Mouse (Mus musculus) heart, adult 2 months (tissue): ENCODE measurements around the gene Cln6. TPM values are rescaled to one million over a fixed set of nuclear protein-coding genes. Genes with fewer than 3 reads are reported as not detected.
"Not testable (repeated sequence)": the region's sequence is repeated elsewhere in the genome, so short reads cannot be mapped to it uniquely, and the experiment has no call there.

ENCODE experiments used
- DNase-seq, 2 experiments: peaks; one replicate each; pipeline ENCODE4 v3.0.0; 2021
- H3K27ac ChIP-seq: fragments of 200-600 bp; 2 replicates; pipeline ENCODE4 v1.8.1; 2022
- H3K27me3 ChIP-seq: fragments of 200-500 bp; 2 replicates; pipeline ENCODE4 v1.6.1; 2012; ENCODE audit warnings: mild to moderate bottlenecking, low read length, inconsistent platforms, mixed read lengths; ENCODE audit not compliant: control insufficient read depth, insufficient read depth
- H3K36me3 ChIP-seq: fragments of 200-500 bp; 2 replicates; pipeline ENCODE4 v1.6.1; 2012; ENCODE audit warnings: low read length, inconsistent platforms; ENCODE audit not compliant: control insufficient read depth, insufficient read depth
- H3K4me1 ChIP-seq: fragments of 200-500 bp; 2 replicates; pipeline ENCODE4 v1.6.1; 2011; ENCODE audit warnings: low read length; ENCODE audit not compliant: control insufficient read depth, insufficient read depth
- H3K4me3 ChIP-seq: fragments of 200-600 bp; 2 replicates; pipeline ENCODE4 v1.8.1; 2022
- H3K79me2 ChIP-seq: fragments of 200-500 bp; replicated peaks from 2 replicates; pipeline ENCODE4 v1.6.1; 2012; ENCODE audit warnings: mild to moderate bottlenecking, inconsistent platforms, low read length, moderate library complexity, mixed read lengths; ENCODE audit not compliant: control insufficient read depth, insufficient read depth
- H3K9ac ChIP-seq: fragments of 200-500 bp; 2 replicates; pipeline ENCODE4 v1.6.1; 2012; ENCODE audit warnings: low read depth, mild to moderate bottlenecking, control low read depth, inconsistent platforms, low read length, mixed read lengths
- CTCF ChIP-seq: fragments of 200-600 bp; IDR thresholded peaks from 2 replicates; pipeline ENCODE4 v1.8.1; 2022; ENCODE audit warnings: antibody characterized with exemption, mild to moderate bottlenecking, moderate library complexity
- EP300 ChIP-seq: fragments of 200-500 bp; IDR thresholded peaks from 2 replicates; pipeline ENCODE4 v1.6.1; 2011; ENCODE audit warnings: low read depth, low read length, control low read depth; ENCODE audit not compliant: insufficient read depth
- POLR2A ChIP-seq: fragments of 200-500 bp; IDR thresholded peaks from 2 replicates; pipeline ENCODE4 v1.6.1; 2011; ENCODE audit warnings: mild to moderate bottlenecking, low read depth, low read length, control low read depth; ENCODE audit not compliant: insufficient read depth
- WGBS: fragments of 180-500 bp; shearing (Covaris S2); methylation state at CpG from one replicate; pipeline ENCODE4 v1.1.7; 2018; 5-methylcytosine and 5-hydroxymethylcytosine counted together
- intact Hi-C: fragments of 180-260 bp; cut with DNase I; formaldehyde crosslinking; loops from one replicate; pipeline ENCODE4 v1.15.1; 2025
- polyA plus RNA-seq: library from polyadenylated mRNA; depleted of rRNA; stranded (reverse); fragments of >200 nt; gene quantifications from 2 replicates; pipeline ENCODE4 v1.2.3, GENCODE M21; 2012
- total RNA-seq, 2 experiments: library from RNA; stranded (reverse); gene quantifications; 2 replicates each; pipeline ENCODE4 v1.2.3; 2021

Cln6 gene
- total and polyA plus RNA-seq, 3 experiments: 18.3 to 36.6 (median 26.0) TPM

GRCm38 (mm10) chr9:62817828-62818614 is 20.6 kb upstream of the Cln6 start:
- Histone ChIP-seq H3K27me3 (no peaks in the 10 kb centered on the region), H3K4me3 (no peak overlapping the region), H3K36me3 (no peaks in the 10 kb centered on the region), H3K4me1 (peaks cover 3% of the 10 kb centered on the region; the same call in 1 of the 2 replicates), H3K79me2 (no peaks in the 10 kb centered on the region), H3K27ac (no peak overlapping the region; the same call in 1 of the 2 replicates), H3K9ac (no peak overlapping the region)
- TF ChIP-seq EP300: no peak
- no peak for TF ChIP-seq POLR2A
- TF ChIP-seq CTCF: no peak
- intact Hi-C loops: no loop called here
- DNase-seq: peak in 1 of 2 experiments; percentile 20
- 61% methylated on average over 4 of the region's 4 CpGs for WGBS

- H3K9ac ChIP-seq: no peak overlapping the region
- peaks cover 3% of the 10 kb centered on the region; the same call in 1 of the 2 replicates for H3K4me1 ChIP-seq
- H3K27ac ChIP-seq: no peak overlapping the region
- no peak overlapping the region for H3K4me3 ChIP-seq
- intact Hi-C loops: no loop called here
- WGBS: 63% methylated on average over 3 of the region's 3 CpGs
- TF ChIP-seq CTCF: no peak
- no peak for TF ChIP-seq EP300
- TF ChIP-seq POLR2A: no peak
- DNase-seq: no peak
- no peaks in the 10 kb centered on the region for H3K36me3 ChIP-seq
- no peaks in the 10 kb centered on the region for H3K79me2 ChIP-seq
- H3K27me3 ChIP-seq: no peaks in the 10 kb centered on the region
These were observed 19.1 kb upstream of the Cln6 start for GRCm38 (mm10) chr9:62819494-62819893.

GRCm38 (mm10) chr9:62819910-62820309 is 18.7 kb upstream of the Cln6 start:
- H3K9ac ChIP-seq, H3K27me3 ChIP-seq, DNase-seq, H3K79me2 ChIP-seq, H3K4me1 ChIP-seq, intact Hi-C loops, H3K36me3 ChIP-seq, H3K27ac ChIP-seq, H3K4me3 ChIP-seq: not testable (repeated sequence)
- WGBS: 82% methylated on average over 6 of the region's 6 CpGs

- Histone ChIP-seq H3K4me1 (peaks cover 3% of the 10 kb centered on the region; the same call in 1 of the 2 replicates), H3K79me2 (no peaks in the 10 kb centered on the region), H3K9ac (no peak overlapping the region), H3K27ac (no peak overlapping the region), H3K4me3 (no peak overlapping the region), H3K27me3 (no peaks in the 10 kb centered on the region), H3K36me3 (no peaks in the 10 kb centered on the region)
- DNase-seq: no peak
- WGBS: 88% methylated on average over 6 of the region's 6 CpGs
- intact Hi-C loops: no loop called here
- TF ChIP-seq EP300: no peak
- no peak for TF ChIP-seq CTCF
- TF ChIP-seq POLR2A: no peak
These were observed 17.8 kb upstream of the Cln6 start for GRCm38 (mm10) chr9:62820829-62821228.

- DNase-seq: no peak
- H3K79me2 ChIP-seq: no peaks in the 10 kb centered on the region
- H3K27ac ChIP-seq: no peak overlapping the region
- H3K4me3 ChIP-seq: no peak overlapping the region
- no peak for TF ChIP-seq EP300
- no peak for TF ChIP-seq POLR2A
- no peak for TF ChIP-seq CTCF
- no peak overlapping the region for H3K9ac ChIP-seq
- intact Hi-C loops: no loop called here
- WGBS: 96% methylated on average over 7 of the region's 7 CpGs
- no peaks in the 10 kb centered on the region for H3K27me3 ChIP-seq
- no peaks in the 10 kb centered on the region for H3K36me3 ChIP-seq
- H3K4me1 ChIP-seq: peaks cover 3% of the 10 kb centered on the region; the same call in 1 of the 2 replicates
These were observed 16.8 kb upstream of the Cln6 start for GRCm38 (mm10) chr9:62821811-62822210.

GRCm38 (mm10) chr9:62825791-62826393 is 12.7 kb upstream of the Cln6 start:
- Histone ChIP-seq H3K9ac (no peak overlapping the region), H3K27ac (no peak overlapping the region)
- intact Hi-C loops: loop anchor here (5.0 kb wide), 2 partner anchors 44 to 79 kb away; no protein-coding TSS in a partner anchor

More at GRCm38 (mm10) chr9:62825791-62826393, 12.7 kb upstream of the Cln6 start:
- DNase-seq: no peak
- Histone ChIP-seq H3K27me3 (no peaks in the 10 kb centered on the region), H3K4me3 (no peak overlapping the region), H3K79me2 (no peaks in the 10 kb centered on the region), H3K36me3 (no peaks in the 10 kb centered on the region), H3K4me1 (peaks cover 3% of the 10 kb centered on the region)
- no peak for TF ChIP-seq EP300
- TF ChIP-seq POLR2A: no peak
- TF ChIP-seq CTCF: no peak
- 35% methylated on average over 9 of the region's 9 CpGs for WGBS
